Mouse (Mus musculus) forebrain, embryonic 13.5 days (tissue): ENCODE measurements around the gene Nfia. TPM values are rescaled to one million over a fixed set of nuclear protein-coding genes. Genes with fewer than 3 reads are reported as not detected.
A peak's percentile ranks its signal among the peaks of the same experiment; 100 is the strongest.

ENCODE experiments used
- ATAC-seq: fragments of 200-750 bp; cut with Nextera tagmentation; 2 replicates; pipeline ENCODE4 v1.8.0; 2017
- H3K27ac ChIP-seq: fragments of 300-500 bp; sonication (generic); 2 replicates; pipeline ENCODE4 v1.5.1; 2015; ENCODE audit warnings: inconsistent platforms, mild to moderate bottlenecking, moderate library complexity
- H3K27me3 ChIP-seq: fragments of 300-500 bp; sonication (generic); 2 replicates; pipeline ENCODE4 v1.6.1; 2015; ENCODE audit warnings: mild to moderate bottlenecking, inconsistent platforms
- H3K36me3 ChIP-seq: fragments of 300-500 bp; sonication (generic); 2 replicates; pipeline ENCODE4 v1.6.1; 2015; ENCODE audit warnings: mild to moderate bottlenecking, inconsistent platforms; ENCODE audit not compliant: poor library complexity, severe bottlenecking
- H3K4me1 ChIP-seq: fragments of 300-500 bp; sonication (generic); 2 replicates; pipeline ENCODE4 v1.6.1; 2015; ENCODE audit warnings: inconsistent platforms
- H3K4me2 ChIP-seq: fragments of 300-500 bp; sonication (generic); 2 replicates; pipeline ENCODE4 v1.6.1; 2015; ENCODE audit warnings: inconsistent platforms, mild to moderate bottlenecking, moderate library complexity
- H3K4me3 ChIP-seq: fragments of 300-500 bp; sonication (generic); 2 replicates; pipeline ENCODE4 v1.5.1; 2015; ENCODE audit warnings: mild to moderate bottlenecking, inconsistent platforms
- H3K9ac ChIP-seq: fragments of 300-500 bp; sonication (generic); 2 replicates; pipeline ENCODE4 v1.6.1; 2015; ENCODE audit warnings: mild to moderate bottlenecking, inconsistent platforms
- H3K9me3 ChIP-seq: fragments of 300-500 bp; sonication (generic); replicated peaks from 2 replicates; pipeline ENCODE4 v1.6.1; 2016; ENCODE audit warnings: inconsistent platforms
- WGBS: fragments of 180-500 bp; shearing (Covaris S2); methylation state at CpG from one replicate; pipeline ENCODE4 v1.1.7; 2015; 5-methylcytosine and 5-hydroxymethylcytosine counted together
- polyA plus RNA-seq: library from polyadenylated mRNA; unstranded; fragments of >200 nt; fragmentation: Nextera tagmentation; extraction: Ambion mirVana; gene quantifications from 2 replicates; pipeline ENCODE4 v1.2.1, GENCODE M21; 2015

Gene Nfia
- polyA plus RNA-seq, 1 experiment from 2014 or later: 121 TPM

GRCm38 (mm10) chr4:97786571-97786970 is 14.0 kb downstream of the Nfia start:
- Histone ChIP-seq H3K27me3 (no peaks in the 10 kb centered on the region), H3K4me2 (no peak overlapping the region), H3K27ac (no peak overlapping the region), H3K4me1 (peaks cover 75% of the 10 kb centered on the region), H3K4me3 (no peak overlapping the region), H3K9me3 (no peaks in the 10 kb centered on the region), H3K9ac (no peak overlapping the region), H3K36me3 (peaks cover 32% of the 10 kb centered on the region)
- WGBS: 66% methylated on average over 8 of the region's 8 CpGs
- ATAC-seq: no peak

GRCm38 (mm10) chr4:97787515-97787914 is 15.0 kb downstream of the Nfia start:
- 58% methylated on average over 3 of the region's 3 CpGs for WGBS
- peaks cover 33% of the 10 kb centered on the region for H3K36me3 ChIP-seq
- H3K9me3 ChIP-seq: no peaks in the 10 kb centered on the region
- H3K4me2 ChIP-seq: peak overlapping the region; percentile 26; the same call in 1 of the 2 replicates
- no peak overlapping the region; the same call in 1 of the 2 replicates for H3K9ac ChIP-seq
- peak; percentile 77 for ATAC-seq
- H3K27ac ChIP-seq: peak overlapping the region; percentile 35
- H3K4me3 ChIP-seq: no peak overlapping the region
- H3K4me1 ChIP-seq: peaks cover 81% of the 10 kb centered on the region
- no peaks in the 10 kb centered on the region for H3K27me3 ChIP-seq

GRCm38 (mm10) chr4:97788537-97788936 is 16.0 kb downstream of the Nfia start:
- H3K4me2 ChIP-seq: peak overlapping the region; percentile 33
- no peaks in the 10 kb centered on the region for H3K9me3 ChIP-seq
- H3K27ac ChIP-seq: peak overlapping the region; percentile 68
- no peak overlapping the region for H3K4me3 ChIP-seq
- no peak for ATAC-seq
- WGBS: 43% methylated on average over 4 of the region's 4 CpGs
- no peaks in the 10 kb centered on the region for H3K27me3 ChIP-seq
- peaks cover 26% of the 10 kb centered on the region for H3K36me3 ChIP-seq
- H3K9ac ChIP-seq: peak overlapping the region; percentile 30; the same call in 1 of the 2 replicates
- peaks cover 77% of the 10 kb centered on the region for H3K4me1 ChIP-seq

GRCm38 (mm10) chr4:97793931-97794330 is 21.4 kb downstream of the Nfia start:
- Histone ChIP-seq H3K4me3 (no peak overlapping the region), H3K9me3 (no peaks in the 10 kb centered on the region), H3K9ac (no peak overlapping the region), H3K4me2 (no peak overlapping the region), H3K4me1 (peaks cover 60% of the 10 kb centered on the region), H3K36me3 (peaks cover 11% of the 10 kb centered on the region; the same call in 1 of the 2 replicates), H3K27me3 (no peaks in the 10 kb centered on the region), H3K27ac (no peak overlapping the region)
- ATAC-seq: no peak
- 84% methylated on average over 10 of the region's 10 CpGs for WGBS

- H3K4me1 ChIP-seq: peaks cover 50% of the 10 kb centered on the region
- ATAC-seq: no peak
- H3K4me2 ChIP-seq: no peak overlapping the region
- no peak overlapping the region for H3K27ac ChIP-seq
- H3K9ac ChIP-seq: no peak overlapping the region
- 90% methylated on average over 4 of the region's 4 CpGs for WGBS
- H3K27me3 ChIP-seq: no peaks in the 10 kb centered on the region
- H3K4me3 ChIP-seq: no peak overlapping the region
- H3K36me3 ChIP-seq: peaks cover 12% of the 10 kb centered on the region; the same call in 1 of the 2 replicates
- H3K9me3 ChIP-seq: no peaks in the 10 kb centered on the region
Measured at GRCm38 (mm10) chr4:97794865-97795264, 22.3 kb downstream of the Nfia start.

- H3K9me3 ChIP-seq: no peaks in the 10 kb centered on the region
- 68% methylated on average over 5 of the region's 5 CpGs for WGBS
- peaks cover 45% of the 10 kb centered on the region for H3K4me1 ChIP-seq
- H3K27ac ChIP-seq: peak overlapping the region; percentile 8; the same call in 1 of the 2 replicates
- no peak overlapping the region for H3K9ac ChIP-seq
- peaks cover 16% of the 10 kb centered on the region; the same call in 1 of the 2 replicates for H3K36me3 ChIP-seq
- no peak overlapping the region for H3K4me2 ChIP-seq
- no peaks in the 10 kb centered on the region for H3K27me3 ChIP-seq
- no peak overlapping the region for H3K4me3 ChIP-seq
- ATAC-seq: no peak
Measured at GRCm38 (mm10) chr4:97795957-97796356, 23.4 kb downstream of the Nfia start.

- no peaks in the 10 kb centered on the region for H3K27me3 ChIP-seq
- H3K9ac ChIP-seq: no peak overlapping the region
- H3K27ac ChIP-seq: no peak overlapping the region
- H3K4me1 ChIP-seq: peaks cover 39% of the 10 kb centered on the region
- no peak overlapping the region for H3K4me2 ChIP-seq
- H3K36me3 ChIP-seq: peaks cover 17% of the 10 kb centered on the region; the same call in 1 of the 2 replicates
- no peaks in the 10 kb centered on the region for H3K9me3 ChIP-seq
- WGBS: 76% methylated on average over 10 of the region's 10 CpGs
- no peak overlapping the region for H3K4me3 ChIP-seq
- no peak for ATAC-seq
Measured at GRCm38 (mm10) chr4:97796505-97796904, 24.0 kb downstream of the Nfia start.

- Histone ChIP-seq H3K36me3 (peaks cover 20% of the 10 kb centered on the region), H3K4me1 (peaks cover 37% of the 10 kb centered on the region), H3K9me3 (no peaks in the 10 kb centered on the region), H3K4me2 (no peak overlapping the region), H3K9ac (no peak overlapping the region), H3K4me3 (no peak overlapping the region), H3K27ac (no peak overlapping the region), H3K27me3 (no peaks in the 10 kb centered on the region)
- WGBS: 27% methylated on average over 3 of the region's 3 CpGs
- ATAC-seq: no peak
Measured at GRCm38 (mm10) chr4:97803791-97804190, 31.3 kb downstream of the Nfia start.

- Histone ChIP-seq H3K27me3 (no peaks in the 10 kb centered on the region), H3K4me1 (peaks cover 45% of the 10 kb centered on the region), H3K9me3 (no peaks in the 10 kb centered on the region), H3K9ac (no peak overlapping the region), H3K4me3 (no peak overlapping the region), H3K27ac (no peak overlapping the region), H3K36me3 (peaks cover 20% of the 10 kb centered on the region), H3K4me2 (no peak overlapping the region)
- no peak for ATAC-seq
- WGBS: 52% methylated on average over 5 of the region's 5 CpGs
Measured at GRCm38 (mm10) chr4:97804638-97805037, 32.1 kb downstream of the Nfia start.

GRCm38 (mm10) chr4:97805255-97805654 is 32.7 kb downstream of the Nfia start:
- Histone ChIP-seq H3K9me3 (no peaks in the 10 kb centered on the region), H3K9ac (no peak overlapping the region), H3K4me2 (peak overlapping the region; percentile 28), H3K27ac (peak overlapping the region; percentile 25; the same call in 1 of the 2 replicates), H3K4me3 (no peak overlapping the region), H3K4me1 (peaks cover 51% of the 10 kb centered on the region), H3K36me3 (peaks cover 16% of the 10 kb centered on the region), H3K27me3 (no peaks in the 10 kb centered on the region)
- 13% methylated on average over 2 of the region's 2 CpGs for WGBS
- no peak; the same call in 1 of the 2 replicates for ATAC-seq

- peak; percentile 83 for ATAC-seq
- Histone ChIP-seq H3K9me3 (no peaks in the 10 kb centered on the region), H3K4me3 (no peak overlapping the region), H3K27ac (peak overlapping the region; percentile 61; the same call in 1 of the 2 replicates), H3K4me1 (peaks cover 53% of the 10 kb centered on the region), H3K36me3 (peaks cover 16% of the 10 kb centered on the region), H3K4me2 (peak overlapping the region; percentile 28), H3K9ac (no peak overlapping the region), H3K27me3 (no peaks in the 10 kb centered on the region)
- 23% methylated on average over 7 of the region's 7 CpGs for WGBS
Measured at GRCm38 (mm10) chr4:97805896-97806808, 33.6 kb downstream of the Nfia start.

- 70% methylated on average over 2 of the region's 2 CpGs for WGBS
- Histone ChIP-seq H3K4me1 (peaks cover 53% of the 10 kb centered on the region), H3K36me3 (peaks cover 10% of the 10 kb centered on the region), H3K4me3 (no peak overlapping the region), H3K27me3 (no peaks in the 10 kb centered on the region), H3K4me2 (no peak overlapping the region), H3K27ac (no peak overlapping the region), H3K9ac (no peak overlapping the region), H3K9me3 (no peaks in the 10 kb centered on the region)
- peak; percentile 42; the same call in 1 of the 2 replicates for ATAC-seq
Measured at GRCm38 (mm10) chr4:97806924-97807323, 34.4 kb downstream of the Nfia start.
